Mouse (Mus musculus) forelimb bud, embryonic 11.5 days (tissue): ENCODE results near the gene Ebf1.

Experiments
- DNase-seq: peaks from one replicate; pipeline ENCODE4 v3.0.0-alpha.2; 2012; ENCODE audit warnings: low read depth, low spot score

Gene Ebf1

DNA sequence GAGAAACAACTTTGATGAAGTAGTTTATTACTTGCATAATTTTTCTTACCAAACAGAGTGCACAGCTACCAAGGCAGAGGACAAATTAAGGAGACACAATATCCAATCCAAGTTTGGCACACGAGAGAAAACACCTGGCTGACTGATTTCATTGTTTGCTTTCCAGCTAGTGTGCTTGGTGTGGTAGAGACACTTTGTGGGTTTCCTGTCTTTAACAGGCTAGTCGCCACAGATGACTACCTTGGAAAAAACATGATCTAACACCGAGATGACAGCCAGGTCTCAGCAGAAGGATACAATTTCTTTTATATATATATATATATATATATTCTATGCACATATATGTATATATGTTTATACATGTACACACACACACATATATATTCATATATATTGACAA lies 332.0 kb downstream of the Ebf1 start:
- DNase-seq = no peak

DNA sequence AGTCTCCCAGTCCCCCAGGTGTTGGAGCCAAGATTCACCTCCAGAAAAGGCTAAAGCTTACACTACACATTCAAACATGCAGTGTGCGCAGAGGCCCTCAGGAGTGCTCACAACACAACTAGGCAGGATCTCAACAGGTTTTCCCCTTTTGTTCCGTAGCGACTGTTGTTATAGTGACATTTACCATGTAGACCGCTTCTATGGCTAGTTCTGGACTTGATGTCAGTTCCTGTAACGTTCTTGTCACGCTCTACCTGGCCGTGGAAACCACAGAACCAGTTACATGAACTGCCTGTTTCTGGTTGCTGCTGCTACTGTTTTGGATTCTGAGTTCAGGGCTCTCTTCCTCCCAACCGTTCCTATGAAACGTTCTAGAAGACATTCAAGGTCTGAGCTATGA lies 333.2 kb downstream of the Ebf1 start:
- DNase-seq = no peak

GRCm38 (mm10) chr11:44951506-44951905 lies 334.4 kb downstream of the Ebf1 start:
- DNase-seq = no peak

GRCm38 (mm10) chr11:44953337-44953736 lies 336.2 kb downstream of the Ebf1 start:
- no peak for DNase-seq

- DNase-seq = no peak
Observed at GRCm38 (mm10) chr11:44953863-44954262, 336.7 kb downstream of the Ebf1 start.

DNA sequence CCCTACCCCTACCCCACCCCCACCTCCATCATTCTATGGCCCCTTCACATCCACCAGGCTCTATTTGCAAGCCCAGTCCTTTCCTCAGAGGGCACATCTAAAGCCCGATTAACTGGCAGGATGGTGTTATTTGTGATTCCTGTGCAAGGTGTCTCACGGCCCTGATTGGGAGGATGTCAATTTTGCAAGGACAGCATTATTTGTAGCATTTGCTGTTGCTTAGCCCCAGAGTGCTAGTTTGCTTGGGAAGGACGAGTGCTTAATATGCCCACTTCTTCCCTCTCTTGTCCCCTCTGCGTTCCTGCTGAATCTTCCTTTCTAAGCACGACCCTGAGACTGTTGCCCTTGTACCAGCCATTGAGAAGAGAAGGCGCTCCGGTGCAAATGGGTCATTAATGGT lies 337.2 kb downstream of the Ebf1 start:
- DNase-seq = no peak

DNA sequence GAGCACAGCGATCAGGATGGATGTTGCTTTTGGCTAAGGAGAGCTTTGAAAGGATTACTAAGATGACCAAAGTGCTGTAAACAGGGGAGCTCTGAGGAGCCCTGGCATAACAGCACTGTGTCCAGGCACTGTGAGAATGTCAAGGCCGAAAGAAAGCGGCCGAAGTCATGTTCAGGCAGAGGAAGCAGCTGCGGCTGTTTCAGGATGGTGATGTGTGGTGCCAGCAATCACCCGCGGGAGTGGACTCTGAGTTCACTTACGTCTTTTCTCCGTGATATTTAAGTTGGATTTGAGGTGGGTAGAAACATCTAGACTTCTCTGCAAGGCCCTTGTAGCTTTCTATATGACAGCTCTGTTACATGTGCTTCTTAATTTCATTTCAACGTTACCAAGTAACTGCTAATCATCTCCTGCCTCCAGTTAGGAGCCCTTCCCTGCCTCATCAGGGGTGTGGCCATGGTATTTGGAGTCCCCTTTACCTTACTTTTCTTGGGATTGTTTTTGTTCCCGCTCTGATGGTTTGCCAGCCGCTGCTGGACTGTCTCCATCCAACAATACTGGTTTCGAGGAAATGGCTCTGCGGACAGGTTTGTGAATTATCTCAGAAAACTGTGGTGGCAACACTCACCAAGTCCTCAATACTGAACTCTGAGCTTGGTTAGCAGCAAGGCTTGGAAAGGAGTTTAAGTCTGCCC lies 345.8 kb downstream of the Ebf1 start:
- DNase-seq = no peak

- DNase-seq = no peak
Observed at GRCm38 (mm10) chr11:44969011-44969410, 351.9 kb downstream of the Ebf1 start.

DNA sequence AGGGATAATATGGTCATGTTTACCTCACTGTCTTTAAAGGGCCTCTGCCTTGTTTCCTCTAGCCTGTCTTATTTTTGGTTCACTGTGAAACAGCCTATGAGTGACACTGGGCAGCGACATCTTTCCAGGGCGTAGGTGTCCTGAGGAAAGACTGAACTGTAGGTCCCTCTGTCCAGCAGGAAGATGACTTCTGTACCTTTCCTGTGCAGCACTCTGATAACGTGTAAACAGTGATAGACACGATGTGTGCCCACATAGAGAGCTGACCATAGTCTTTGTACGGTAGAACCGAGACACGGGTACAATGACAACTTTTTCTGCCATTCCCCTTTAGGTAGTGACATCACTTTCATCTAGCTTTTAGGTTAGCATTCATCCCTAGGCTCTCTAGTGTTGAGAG lies 357.2 kb downstream of the Ebf1 start:
- DNase-seq = no peak

- DNase-seq = peak; percentile 12
Observed at GRCm38 (mm10) chr11:44975151-44975550, 358.0 kb downstream of the Ebf1 start.

- no peak for DNase-seq
Observed at GRCm38 (mm10) chr11:44976254-44976802, 359.2 kb downstream of the Ebf1 start.

DNA sequence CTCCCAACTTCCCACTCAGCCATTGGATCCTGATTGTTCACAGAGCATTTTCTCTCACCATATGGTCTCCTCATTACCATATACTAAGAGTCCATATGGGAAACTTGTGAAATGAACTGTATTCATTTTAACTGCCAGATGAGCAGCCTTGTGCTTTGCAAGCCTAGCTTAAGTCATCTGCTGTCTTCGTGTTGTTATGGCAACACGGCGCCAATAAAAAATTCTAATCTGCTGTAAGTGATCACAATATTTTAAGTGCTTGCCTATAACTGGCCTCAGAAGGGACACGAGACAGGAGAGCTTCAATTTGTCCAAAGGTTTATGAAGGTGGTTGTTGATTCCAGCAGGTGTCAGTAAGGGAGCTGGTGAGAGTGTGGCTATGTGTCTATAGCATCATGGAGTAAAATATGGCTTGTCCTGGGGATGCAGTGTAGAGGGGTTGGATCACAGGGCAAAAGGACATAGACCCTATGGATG lies 360.8 kb downstream of the Ebf1 start:
- DNase-seq = peak; percentile 13

- no peak for DNase-seq
Observed at GRCm38 (mm10) chr11:44979391-44979790, 362.3 kb downstream of the Ebf1 start.

DNA sequence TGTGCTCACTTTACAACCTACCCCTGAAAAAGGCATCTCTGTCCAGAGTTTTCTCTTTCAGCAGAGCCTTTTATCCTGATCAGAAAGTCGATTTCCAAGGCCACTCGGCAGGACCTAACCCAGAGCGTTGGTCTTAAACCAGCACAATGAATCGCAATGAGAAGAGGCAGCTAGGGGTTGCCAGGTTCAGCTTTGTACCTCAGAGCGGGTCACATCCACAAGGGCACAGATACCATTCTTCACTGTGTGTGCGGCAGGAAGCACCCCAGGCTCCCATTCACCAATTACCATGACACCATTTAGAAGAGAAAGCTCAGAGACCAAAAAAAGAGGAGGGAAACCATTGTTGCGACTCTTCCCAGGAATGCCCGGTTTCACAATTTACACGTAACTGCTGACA lies 365.1 kb downstream of the Ebf1 start:
- DNase-seq = no peak

DNA sequence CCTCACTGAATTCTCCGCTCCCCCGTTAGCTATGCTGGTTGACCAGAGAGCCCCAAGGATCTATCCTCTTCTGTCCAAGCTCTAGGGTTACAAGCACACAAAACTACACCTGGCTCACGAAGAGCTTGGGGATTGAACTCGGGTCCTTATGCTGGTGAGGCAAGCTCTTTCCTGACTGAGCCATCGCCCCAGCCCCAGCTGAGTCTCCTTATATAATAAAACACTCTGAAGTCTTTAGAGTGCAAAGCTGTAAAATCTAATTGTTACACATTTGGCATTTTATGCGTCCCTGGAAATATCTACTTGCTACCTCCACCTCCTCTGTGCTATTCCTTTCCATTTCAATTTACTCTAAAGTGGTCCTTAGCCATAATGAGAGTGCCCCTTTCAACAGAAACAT lies 366.8 kb downstream of the Ebf1 start:
- no peak for DNase-seq

GRCm38 (mm10) chr11:44984381-44984780 lies 367.3 kb downstream of the Ebf1 start:
- DNase-seq = no peak

GRCm38 (mm10) chr11:44987796-44988195 lies 370.7 kb downstream of the Ebf1 start:
- no peak for DNase-seq

GRCm38 (mm10) chr11:45002681-45003286 lies 385.7 kb downstream of the Ebf1 start:
- peak; percentile 35 for DNase-seq

DNA sequence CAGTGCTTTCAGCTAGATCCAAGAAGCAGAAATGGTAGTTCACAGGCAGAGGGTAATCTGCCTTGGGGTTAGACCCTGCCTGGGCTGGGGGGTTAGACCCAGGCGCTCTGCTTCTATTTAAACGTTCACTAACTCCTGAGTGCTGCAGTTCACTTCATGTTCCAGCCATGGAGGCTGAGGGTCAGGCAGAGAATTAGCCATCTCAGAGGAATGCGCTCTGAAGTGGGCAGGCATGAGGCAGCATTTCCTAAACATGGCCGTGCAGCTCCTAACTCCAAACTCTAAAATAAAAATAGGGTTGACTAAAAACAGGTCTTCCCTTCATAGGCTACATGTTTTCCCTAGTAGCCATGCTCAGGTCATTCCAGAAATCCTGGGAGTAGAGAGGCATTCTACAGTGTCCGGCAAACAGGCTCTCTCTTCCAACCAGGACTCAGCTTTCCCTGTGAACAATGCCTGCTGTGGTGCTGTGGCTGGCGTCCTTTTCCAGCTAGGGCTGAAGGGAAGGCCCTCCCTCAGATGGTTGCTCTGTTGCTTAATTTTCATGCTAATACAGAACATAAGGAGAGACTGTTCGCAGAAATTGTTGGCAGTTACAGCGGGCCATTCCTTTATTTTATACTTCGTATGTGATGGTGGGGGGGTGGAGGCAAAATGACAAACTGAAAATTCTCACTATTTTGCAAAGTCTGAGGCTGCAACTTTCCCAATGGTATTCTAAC lies 386.8 kb downstream of the Ebf1 start:
- DNase-seq = no peak

DNA sequence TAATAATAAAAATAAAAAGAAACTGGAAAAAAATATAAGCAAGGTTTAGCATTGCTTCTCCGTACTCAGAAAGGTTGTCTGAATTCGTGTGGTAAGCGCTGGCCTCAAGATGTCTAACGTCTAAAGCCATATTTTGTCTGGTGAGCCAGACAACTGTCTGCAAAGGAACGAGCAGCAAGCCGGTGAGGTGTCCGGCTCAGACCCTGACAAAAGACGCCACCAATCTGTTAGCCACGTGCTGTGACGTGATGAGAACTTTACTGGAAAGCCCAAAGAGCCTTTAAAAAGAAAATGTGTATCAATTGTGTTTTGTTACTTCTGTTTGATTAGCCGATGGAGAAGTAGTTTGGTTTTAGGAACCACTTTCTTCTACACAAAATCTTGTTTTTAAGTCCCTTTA lies 390.2 kb downstream of the Ebf1 start:
- DNase-seq = no peak

- peak; percentile 80 for DNase-seq
Observed at GRCm38 (mm10) chr11:45008078-45008477, 391.0 kb downstream of the Ebf1 start.

- no peak for DNase-seq
Observed at GRCm38 (mm10) chr11:45008760-45009159, 391.6 kb downstream of the Ebf1 start.
